Mouse (Mus musculus) lung, embryonic 14.5 days (tissue): ENCODE measurements at regions not wholly inside any gene's neighbourhood (a gene's known extent, or its start where the extent isn't known, plus 50 kb on each side); places are given as distances from the start of the nearest gene placed in this dataset.

ENCODE experiments used
- ATAC-seq: fragments of 200-750 bp; cut with Nextera tagmentation; 2 replicates; pipeline ENCODE4 v1.8.0; 2017; ENCODE audit warnings: mild to moderate bottlenecking, moderate TSS enrichment, moderate library complexity; ENCODE audit not compliant: insufficient read depth
- DNase-seq: peaks from one replicate; pipeline ENCODE4 v3.0.0-alpha.2; 2015
- H3K27ac ChIP-seq: fragments of 300-500 bp; sonication (generic); 2 replicates; pipeline ENCODE4 v1.5.1; 2014; ENCODE audit warnings: low read depth, mild to moderate bottlenecking, moderate library complexity
- H3K27me3 ChIP-seq: fragments of 300-500 bp; sonication (generic); 2 replicates; pipeline ENCODE4 v1.6.1; 2014; ENCODE audit warnings: low read length, control low read depth; ENCODE audit not compliant: insufficient read depth
- H3K36me3 ChIP-seq: fragments of 300-500 bp; sonication (generic); 2 replicates; pipeline ENCODE4 v1.6.1; 2014; ENCODE audit warnings: control low read depth; ENCODE audit not compliant: insufficient read depth
- H3K4me1 ChIP-seq: fragments of 300-500 bp; sonication (generic); 2 replicates; pipeline ENCODE4 v1.6.1; 2014; ENCODE audit warnings: antibody characterized with exemption, control low read depth; ENCODE audit not compliant: insufficient read depth
- H3K4me2 ChIP-seq: fragments of 300-500 bp; sonication (generic); 2 replicates; pipeline ENCODE4 v1.6.1; 2014; ENCODE audit warnings: mild to moderate bottlenecking
- H3K4me3 ChIP-seq: fragments of 300-500 bp; sonication (generic); 2 replicates; pipeline ENCODE4 v1.5.1; 2014; ENCODE audit warnings: low read depth, low read length
- H3K9ac ChIP-seq: fragments of 300-500 bp; sonication (generic); 2 replicates; pipeline ENCODE4 v1.6.1; 2014
- H3K9me3 ChIP-seq: fragments of 300-500 bp; sonication (generic); 2 replicates; pipeline ENCODE4 v1.6.1; 2016; ENCODE audit warnings: low read depth, low read length, control low read depth
- CTCF ChIP-seq: IDR thresholded peaks from 2 replicates; pipeline ENCODE4 v1.5.1; 2016; ENCODE audit warnings: antibody characterized with exemption, low read depth
- WGBS: fragments of 180-500 bp; shearing (Covaris S2); extraction: QIAGEN DNeasy Blood & Tissue Kit; methylation state at CpG from one replicate; pipeline ENCODE4 v1.1.7; 2014; 5-methylcytosine and 5-hydroxymethylcytosine counted together

DNA sequence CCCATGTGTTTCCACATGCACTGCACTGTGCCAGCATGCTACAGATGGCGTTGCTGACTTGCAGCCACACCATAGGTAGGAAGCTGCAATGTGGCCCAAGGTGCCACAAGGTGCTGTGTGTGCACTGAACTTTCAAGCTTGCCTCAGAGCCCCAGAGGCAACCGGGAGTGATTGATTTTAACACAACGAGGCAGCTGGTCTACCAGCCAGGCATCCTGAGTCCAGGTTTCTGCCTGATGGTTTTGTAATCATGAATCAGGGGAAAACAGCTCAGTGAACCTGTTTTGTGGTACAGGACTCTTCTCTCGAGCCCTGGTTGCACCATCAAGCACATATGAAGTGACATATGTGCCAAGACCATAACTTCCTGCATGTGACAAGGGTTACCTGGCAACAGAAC lies 98.9 kb downstream of the Zfp648 start:
- WGBS = 71% methylated on average over 4 of the region's 4 CpGs

DNA sequence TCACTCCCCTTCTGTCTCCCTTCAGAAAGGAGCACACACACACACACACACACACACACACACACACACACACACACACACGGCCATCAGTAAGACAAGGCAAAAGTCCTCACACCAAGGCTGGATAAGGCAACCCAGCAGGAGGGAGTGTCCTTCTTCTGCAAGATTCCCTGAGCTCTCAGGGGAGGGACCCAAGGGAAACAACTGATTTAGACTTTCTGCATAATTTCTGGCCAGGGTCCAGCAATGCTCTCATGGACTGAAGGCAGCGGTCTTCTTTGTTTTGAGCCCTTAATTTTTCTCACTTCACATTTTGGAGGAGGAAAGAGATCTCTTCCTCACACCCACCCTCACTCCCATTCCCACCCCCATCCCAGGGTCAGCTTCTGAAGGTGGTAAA lies 108.7 kb downstream of the Zfp648 start:
- no peak overlapping the region for H3K4me3 ChIP-seq
- H3K27ac ChIP-seq = no peak overlapping the region
- ATAC-seq (no peak), DNase-seq (peak; percentile 70)
- H3K4me1 ChIP-seq = no peaks in the 10 kb centered on the region
- 22% methylated on average over 2 of the region's 2 CpGs for WGBS
- H3K9me3 ChIP-seq = no peaks in the 10 kb centered on the region
- TF ChIP-seq CTCF = no peak
- no peak overlapping the region for H3K4me2 ChIP-seq
- H3K9ac ChIP-seq = no peak overlapping the region
- no peaks in the 10 kb centered on the region for H3K27me3 ChIP-seq
- no peaks in the 10 kb centered on the region for H3K36me3 ChIP-seq

More for the DNA sequence above, 98.9 kb downstream of the Zfp648 start:
- DNase-seq = no peak
- Histone ChIP-seq H3K4me3 (no peak overlapping the region), H3K27ac (no peak overlapping the region), H3K9me3 (no peaks in the 10 kb centered on the region), H3K4me1 (no peaks in the 10 kb centered on the region), H3K4me2 (no peak overlapping the region), H3K27me3 (no peaks in the 10 kb centered on the region), H3K9ac (no peak overlapping the region), H3K36me3 (no peaks in the 10 kb centered on the region)
- no peak for TF ChIP-seq CTCF
- ATAC-seq = no peak
